8 mouse cellular contexts compared by ENCODE assay signal in the genomic region with DNA sequence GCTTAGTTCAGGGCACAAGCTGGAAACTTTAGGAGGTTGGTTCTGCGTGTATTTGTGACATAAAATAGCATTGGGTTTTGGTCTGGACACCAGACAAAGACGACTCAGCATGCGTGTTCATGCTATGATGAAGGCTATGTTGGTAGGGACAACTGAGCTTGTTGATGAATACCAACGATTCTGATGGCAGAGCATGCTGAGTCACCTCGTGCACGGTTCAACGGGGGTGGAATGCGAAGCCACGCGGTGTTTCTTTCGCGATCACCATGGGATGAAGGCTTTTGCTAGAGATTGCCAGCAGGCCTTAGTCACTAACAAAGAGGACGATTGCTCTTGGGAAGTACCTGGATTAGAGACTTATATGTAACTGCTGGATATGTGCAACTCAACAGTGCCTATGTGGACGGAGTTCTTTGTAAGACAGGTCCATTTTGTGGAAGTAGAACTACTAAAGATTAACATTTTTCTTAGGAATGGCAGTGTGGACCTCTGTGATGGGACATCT. TPM values are rescaled to one million over a fixed set of nuclear protein-coding genes. Genes with fewer than 3 reads are reported as not detected.
DNase-seq lines count a peak whose midpoint lies in the region; ATAC-seq and TF ChIP-seq lines count a peak whose summit lies in the region.

No protein-coding gene starts in this region.

- no peak for DNase-seq in heart, postnatal 25 days (ENCODE audit: low spot score)
- peak; percentile 62 for DNase-seq in CH12.LX (ENCODE audit: extremely low read depth)
- DNase-seq in heart, postnatal 4 days: peak; percentile 55
- DNase-seq in Muller cell, postnatal 12 days (ENCODE audit: inconsistent ontology term): no peak

- peaks cover 65% of the 10 kb centered on the region for H3K36me3 ChIP-seq in heart, embryonic 13.5 days
- H3K36me3 ChIP-seq in CH12.LX (replicated peaks in 1 of 2; ENCODE audit: control insufficient read depth in 1 of 2, insufficient read depth in 1 of 2, low read length in 1 of 2): peaks cover 49 to 63% of the 10 kb centered on the region in 2 experiments
- H3K36me3 ChIP-seq in liver, embryonic 15.5 days (replicated peaks): peaks cover 56% of the 10 kb centered on the region

- in situ Hi-C loops in CH12.LX (cut with MboI; ENCODE audit: low pct_ligation_motif_present, low pct_unique_long_range_greater_than_20kb, low sequenced_read_pairs): no loop called here

- no peaks in the 10 kb centered on the region for H3K9me3 ChIP-seq in heart, embryonic 13.5 days
- no peaks in the 10 kb centered on the region for H3K9me3 ChIP-seq in CH12.LX (replicated peaks; ENCODE audit: low read length)
- H3K9me3 ChIP-seq in liver, embryonic 15.5 days (replicated peaks): no peaks in the 10 kb centered on the region

- TF ChIP-seq RAD21 in CH12.LX (IDR thresholded peaks at IDR 0.05; ENCODE audit: low read depth, low read length): no peak

- peak; percentile 82 for TF ChIP-seq POLR2A in CH12.LX (IDR thresholded peaks at IDR 0.05; ENCODE audit: low read depth, low read length)
- TF ChIP-seq POLR2A in bone marrow macrophage, adult 2 months (IDR thresholded peaks at IDR 0.05; ENCODE audit: borderline replicate concordance, low read depth, low read length): no peak
- no peak for TF ChIP-seq POLR2A in olfactory bulb, adult 2 months (IDR thresholded peaks at IDR 0.05; ENCODE audit: insufficient read depth, low read depth, low read length)

- no peak for ATAC-seq in heart, embryonic 13.5 days (ENCODE audit: extremely low read depth, insufficient number of reproducible peaks, low FRiP score, low TSS enrichment)
- ATAC-seq in liver, embryonic 15.5 days (ENCODE audit: insufficient read depth): peak; percentile 42

- H3K27ac ChIP-seq in heart, embryonic 13.5 days (replicated peaks): peak overlapping the region; percentile 94
- peak overlapping the region; percentile 86 for H3K27ac ChIP-seq in CH12.LX (ENCODE audit: insufficient read depth, low read depth)
- H3K27ac ChIP-seq in bone marrow macrophage, adult 2 months (ENCODE audit: insufficient read depth, low read depth, low read length): peak overlapping the region; percentile 86
- H3K27ac ChIP-seq in liver, embryonic 15.5 days (replicated peaks): peak overlapping the region; percentile 98
- peak overlapping the region; percentile 88 for H3K27ac ChIP-seq in olfactory bulb, adult 2 months (ENCODE audit: insufficient read depth, low read depth, low read length)

- dilution Hi-C loops in CH12.LX (cut with MboI; ENCODE audit: extremely low pct_ligation_motif_present, extremely low pct_unique_long_range_greater_than_20kb, low sequenced_read_pairs): no loop called here

- TF ChIP-seq CTCF in CH12.LX (conservative IDR thresholded peaks at IDR 0.05 in 1 of 2, IDR thresholded peaks at IDR 0.05 in 1 of 2; ENCODE audit: low read depth in 2 of 2, low read length in 2 of 2): no peak
- no peak for TF ChIP-seq CTCF in bone marrow macrophage, adult 2 months (IDR thresholded peaks at IDR 0.05; ENCODE audit: low read depth, low read length)
- no peak for TF ChIP-seq CTCF in olfactory bulb, adult 2 months (IDR thresholded peaks at IDR 0.05; ENCODE audit: insufficient read depth, low read depth, low read length)

- peaks cover 29% of the 10 kb centered on the region for H3K4me1 ChIP-seq in heart, embryonic 13.5 days
- peaks cover 0 to 44% of the 10 kb centered on the region in 2 experiments; a peak in 3 of 4 replicates for H3K4me1 ChIP-seq in CH12.LX (ENCODE audit: control insufficient read depth in 1 of 2, insufficient read depth in 2 of 2)
- H3K4me1 ChIP-seq in bone marrow macrophage, adult 2 months (ENCODE audit: control insufficient read depth, insufficient read depth, low read length): peaks cover 3% of the 10 kb centered on the region; the same call in 1 of the 2 replicates
- peaks cover 56% of the 10 kb centered on the region for H3K4me1 ChIP-seq in liver, embryonic 15.5 days (replicated peaks)
- no peaks in the 10 kb centered on the region for H3K4me1 ChIP-seq in olfactory bulb, adult 2 months (ENCODE audit: control insufficient read depth, insufficient read depth, low read length)

- H3K4me2 ChIP-seq in heart, embryonic 13.5 days: peak overlapping the region; percentile 85
- peak overlapping the region; percentile 97 for H3K4me2 ChIP-seq in CH12.LX (ENCODE audit: insufficient read depth, low read depth, poor library complexity, severe bottlenecking)
- peak overlapping the region; percentile 85 for H3K4me2 ChIP-seq in liver, embryonic 15.5 days

- 0% methylated on average over 14 of the region's 14 CpGs for WGBS in heart, embryonic 13.5 days
- under 1% methylated on average over 14 of the region's 14 CpGs for WGBS in liver, embryonic 15.5 days (ENCODE audit: insufficient replicate concordance)
- under 1% methylated on average over 14 of the region's 14 CpGs for WGBS in olfactory bulb, adult 2 months

- H3K9ac ChIP-seq in heart, embryonic 13.5 days: peak overlapping the region; percentile 92
- peak overlapping the region; percentile 95 for H3K9ac ChIP-seq in CH12.LX (ENCODE audit: insufficient read depth, low read depth)
- H3K9ac ChIP-seq in liver, embryonic 15.5 days: peak overlapping the region; percentile 81

- peak overlapping the region; percentile 75 for H3K4me3 ChIP-seq in heart, embryonic 13.5 days
- peak overlapping the region; percentile 66 to 95 (median 78) for H3K4me3 ChIP-seq in CH12.LX (replicated peaks in 1 of 3; ENCODE audit: low read depth in 2 of 3, low read length in 2 of 3, poor library complexity in 1 of 3)
- H3K4me3 ChIP-seq in bone marrow macrophage, adult 2 months (ENCODE audit: insufficient read depth, low read length): peak overlapping the region; percentile 89
- H3K4me3 ChIP-seq in liver, embryonic 15.5 days (replicated peaks): peak overlapping the region; percentile 85
- H3K4me3 ChIP-seq in olfactory bulb, adult 2 months (ENCODE audit: insufficient read depth, low read depth, low read length): peak overlapping the region; percentile 79

- no peak for TF ChIP-seq EP300 in CH12.LX (IDR thresholded peaks at IDR 0.05; ENCODE audit: low read length)

- H3K27me3 ChIP-seq in heart, embryonic 13.5 days (replicated peaks): no peaks in the 10 kb centered on the region
- no peaks in the 10 kb centered on the region for H3K27me3 ChIP-seq in CH12.LX (replicated peaks)
- no peaks in the 10 kb centered on the region for H3K27me3 ChIP-seq in liver, embryonic 15.5 days

- H3K79me2 ChIP-seq in CH12.LX (replicated peaks; ENCODE audit: control insufficient read depth, extremely low read depth, insufficient read depth, poor library complexity, severe bottlenecking): peaks cover 25% of the 10 kb centered on the region

- intact Hi-C loops in heart, postnatal 25 days (cut with DNase I): no loop called here

TF ChIP-seq in CH12.LX, 34 proteins besides CTCF, POLR2A, EP300 and RAD21 (continues in another document):
- 0 out of 2 replicates have a peak, but pooled peaks have one; percentile 6 for TF ChIP-seq SIN3A (IDR thresholded peaks at IDR 0.05; ENCODE audit: low read length)

RNA-seq across cellular contexts. Expression of gene Zbtb37, which starts 0.7 kb away (rescaled TPM):
- polyA plus RNA-seq in heart, embryonic 13.5 days (2015; fragmentation: Nextera tagmentation; extraction: Ambion mirVana): 6.3 TPM in 2 replicates
- total RNA-seq in heart, postnatal 25 days (2021): 10 to 100 TPM; 10.3 to 12.0 TPM
- total RNA-seq in CH12.LX (2012; rRNA removed): 4.7 and 5.2 TPM in 2 replicates
- 3.1 and 4.5 TPM in 2 replicates for total RNA-seq in CH12.LX (2014; rRNA removed)
- 3.6 and 4.8 TPM in 2 replicates for polyA plus RNA-seq in CH12.LX (2012; ENCODE audit: insufficient read length, low read depth)
- polyA plus RNA-seq in bone marrow macrophage, adult 2 months (2012; ENCODE audit: insufficient read depth, insufficient read length, missing spikeins): 8.2 and 8.3 TPM in 2 replicates
- 10 to 100 TPM; 17.2 to 18.3 TPM for total RNA-seq in heart, postnatal 4 days (2021)
- 1.3 and 2.0 TPM in 2 replicates for polyA plus RNA-seq in liver, embryonic 15.5 days (2015; fragmentation: Nextera tagmentation; extraction: Ambion mirVana)
- not detected in 2 replicates for polyA plus RNA-seq in olfactory bulb, adult 2 months (2012; ENCODE audit: insufficient read depth, insufficient read length, low replicate concordance, missing spikeins)

RNA-seq across cellular contexts. Expression of gene Dars2, which starts 35.1 kb away (rescaled TPM):
- polyA plus RNA-seq in heart, embryonic 13.5 days (2015; fragmentation: Nextera tagmentation; extraction: Ambion mirVana): 29.3 and 31.0 TPM in 2 replicates
- total RNA-seq in heart, postnatal 25 days (2021): 10 to 100 TPM; 22.1 to 22.3 TPM
- total RNA-seq in CH12.LX (2012; rRNA removed) (44.7 and 46.2 TPM in 2 replicates), CH12.LX (2014; rRNA removed) (64.7 and 74.0 TPM in 2 replicates)
- 50.6 and 55.3 TPM in 2 replicates for polyA plus RNA-seq in CH12.LX (2012; ENCODE audit: insufficient read length, low read depth)
- 11.3 and 15.2 TPM in 2 replicates for polyA plus RNA-seq in bone marrow macrophage, adult 2 months (2012; ENCODE audit: insufficient read depth, insufficient read length, missing spikeins)
- 10 to 100 TPM; 18.4 to 20.1 TPM for total RNA-seq in heart, postnatal 4 days (2021)
- 29.9 and 30.5 TPM in 2 replicates for polyA plus RNA-seq in liver, embryonic 15.5 days (2015; fragmentation: Nextera tagmentation; extraction: Ambion mirVana)
- not detected in 2 replicates for polyA plus RNA-seq in olfactory bulb, adult 2 months (2012; ENCODE audit: insufficient read depth, insufficient read length, low replicate concordance, missing spikeins)

RNA-seq across cellular contexts. Expression of gene Cenpl, which starts 35.2 kb away (rescaled TPM):
- polyA plus RNA-seq in heart, embryonic 13.5 days (2015; fragmentation: Nextera tagmentation; extraction: Ambion mirVana): 19.7 and 21.6 TPM in 2 replicates
- total RNA-seq in heart, postnatal 25 days (2021): 1 to 10 TPM in 1 of 2 experiments, under 1 TPM in 1; 0.94 to 1.1 TPM
- total RNA-seq in CH12.LX (2012; rRNA removed) (4.6 and 5.5 TPM in 2 replicates), CH12.LX (2014; rRNA removed) (10.4 and 11.5 TPM in 2 replicates)
- polyA plus RNA-seq in CH12.LX (2012; ENCODE audit: insufficient read length, low read depth): 13.1 and 13.3 TPM in 2 replicates
- 21.5 and 22.1 TPM in 2 replicates for polyA plus RNA-seq in bone marrow macrophage, adult 2 months (2012; ENCODE audit: insufficient read depth, insufficient read length, missing spikeins)
- 10 to 100 TPM in 1 of 2 experiments, 1 to 10 TPM in 1; 8.2 to 10.0 TPM for total RNA-seq in heart, postnatal 4 days (2021)
- polyA plus RNA-seq in liver, embryonic 15.5 days (2015; fragmentation: Nextera tagmentation; extraction: Ambion mirVana): 38.0 and 39.3 TPM in 2 replicates
- not detected in 2 replicates for polyA plus RNA-seq in olfactory bulb, adult 2 months (2012; ENCODE audit: insufficient read depth, insufficient read length, low replicate concordance, missing spikeins)

RNA-seq across cellular contexts. Expression of gene Serpinc1, which starts 56.9 kb away (rescaled TPM):
- polyA plus RNA-seq in heart, embryonic 13.5 days (2015; fragmentation: Nextera tagmentation; extraction: Ambion mirVana): 1.7 and 10.7 TPM in 2 replicates
- total RNA-seq in heart, postnatal 25 days (2021): under 1 TPM; 0.26 to 0.34 TPM
- total RNA-seq in CH12.LX (2012; rRNA removed): 154 and 204 TPM in 2 replicates
- 193 and 202 TPM in 2 replicates for total RNA-seq in CH12.LX (2014; rRNA removed)
- polyA plus RNA-seq in CH12.LX (2012; ENCODE audit: insufficient read length, low read depth): 143 and 149 TPM in 2 replicates
- polyA plus RNA-seq in bone marrow macrophage, adult 2 months (2012; ENCODE audit: insufficient read depth, insufficient read length, missing spikeins): 0.92 and 1.0 TPM in 2 replicates
- under 1 TPM; 0.65 to 0.71 TPM for total RNA-seq in heart, postnatal 4 days (2021)
- polyA plus RNA-seq in liver, embryonic 15.5 days (2015; fragmentation: Nextera tagmentation; extraction: Ambion mirVana): 916 and 1,075 TPM in 2 replicates
- polyA plus RNA-seq in olfactory bulb, adult 2 months (2012; ENCODE audit: insufficient read depth, insufficient read length, low replicate concordance, missing spikeins): not detected in 2 replicates

Comparison
In these comparisons a context has a peak if more than half of its experiments do, and no peak if none do; other contexts are left out.
1. DNase-seq: peak in CH12.LX (single experiment) and heart, postnatal 4 days (single experiment); none in heart, postnatal 25 days (single experiment) and Muller cell, postnatal 12 days (single experiment).
2. RNA of gene Cenpl, which starts 35.2 kb away (polyA plus RNA-seq): 38.0 to 39.3 TPM in liver, embryonic 15.5 days, 21.5 to 22.1 TPM in bone marrow macrophage, adult 2 months, 19.7 to 21.6 TPM in heart, embryonic 13.5 days and 13.1 to 13.3 TPM in CH12.LX; not detected in olfactory bulb, adult 2 months; every median in the first group is over 10 times any median in the second.
3. Peak in every context shown above with its lines, with median percentiles within 50 percentile points of each other: H3K27ac ChIP-seq, H3K4me2 ChIP-seq, H3K4me3 ChIP-seq and H3K9ac ChIP-seq.